Comparison of ENCODE assay signal across 12 mouse cellular contexts in genomic region chr17:33678771-33679170, GRCm38 (mm10). TPM values are rescaled to one million over a fixed set of nuclear protein-coding genes. Genes with fewer than 3 reads are reported as not detected.
"Had no signal": no experiment of that assay in that cellular context is flagged by ENCODE, and none has a peak within 500 bp of the region (broad histone marks: within the 10 kb centered on the region; RNA-seq: fewer than 3 reads in every experiment).

No protein-coding gene starts in this region.

- DNase-seq: layer of hippocampus, adult 9-11 months; layer of hippocampus, postnatal 36 days; left cerebral cortex, postnatal 4 days; lung, embryonic 14.5 days; lung, postnatal 10 days; lung, postnatal 4 days; thymus, adult 18-20 months; thymus, postnatal 14 days had no signal

- ATAC-seq: liver, embryonic 12.5 days; midbrain, embryonic 13.5 days had no signal

RNA-seq across cellular contexts. Expression of gene Pram1, which starts 40.9 kb away (rescaled TPM):
- total RNA-seq: megakaryocyte-erythroid progenitor cell, adult 5-6 weeks had no signal
- polyA plus RNA-seq: kidney, embryonic 15.5 days had no signal
